Mouse (Mus musculus): ENCODE results near the gene Wdr25. TPM values are rescaled to one million over a fixed set of nuclear protein-coding genes. Genes with fewer than 3 reads are reported as not detected.

Gene Wdr25
- total and polyA plus RNA-seq, 3 experiments, result 8.3 to 12.4 (median 10.8) TPM

DNA sequence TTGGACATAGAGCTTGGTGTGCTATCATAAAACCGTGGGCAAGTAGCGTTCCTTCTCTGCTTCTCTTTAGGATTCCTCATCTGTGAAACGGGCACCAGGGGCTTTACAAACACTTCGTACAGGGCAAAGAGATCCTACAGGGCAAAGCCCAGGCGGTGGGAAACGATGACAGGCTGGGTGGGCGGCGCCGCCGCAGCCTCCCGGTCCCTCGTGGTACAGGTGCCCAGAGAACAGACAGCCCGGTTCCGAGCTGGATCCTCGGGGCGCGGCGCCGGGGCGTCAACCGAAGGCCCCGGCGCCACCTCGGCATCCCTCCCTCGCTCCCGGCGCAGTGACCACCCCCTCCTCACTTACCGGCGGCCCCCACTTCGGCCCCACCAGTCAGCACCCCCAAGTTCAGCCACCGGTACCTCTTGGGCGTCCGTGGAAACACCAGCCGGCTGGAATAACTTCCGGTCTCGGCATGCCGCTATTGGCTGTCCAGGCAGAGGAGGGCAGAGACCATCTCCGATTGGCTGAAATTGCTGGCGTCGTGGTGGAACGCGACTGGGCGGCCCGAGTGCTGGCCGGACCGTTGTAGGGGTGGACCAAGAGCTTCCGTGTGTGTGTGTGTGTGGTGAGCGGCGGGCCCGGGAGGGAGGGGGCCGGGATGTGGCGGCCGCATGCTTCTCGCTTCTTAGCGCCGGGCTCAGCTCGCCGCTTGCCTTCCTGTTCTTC lies 442 bp downstream of the Wdr25 start, which contains the start of gene Wars:
Wars (minus strand) TSS at position 460 of the 717 bp plus-strand sequence.
- TF ChIP-seq POLR2A (IDR thresholded peaks at IDR 0.05; ENCODE audit: low read depth, low read length) (peak; percentile 89), MXI1 (IDR thresholded peaks at IDR 0.05; ENCODE audit: low read depth, low read length) (peak; percentile 93), ELF1 (IDR thresholded peaks at IDR 0.05; ENCODE audit: low read depth, low read length) (peak; percentile 89), PAX5 (IDR thresholded peaks at IDR 0.05; ENCODE audit: low read length) (no peak), KAT2A (IDR thresholded peaks at IDR 0.05; ENCODE audit: insufficient replicate concordance, low read length) (peak; percentile 82; the same call in 1 of the 2 replicates), CHD1 (IDR thresholded peaks at IDR 0.05; ENCODE audit: low read depth, low read length) (no peak), NRF1 (IDR thresholded peaks at IDR 0.05; ENCODE audit: low read depth, low read length) (0 out of 2 replicates have a peak, but pooled peaks have one; percentile 33), ETS1 (conservative IDR thresholded peaks at IDR 0.05; ENCODE audit: low read depth, low read length) (0 out of 2 replicates have a peak, but pooled peaks have one; percentile 6), E2F4 (IDR thresholded peaks at IDR 0.05; ENCODE audit: insufficient replicate concordance, low read depth, low read length) (no peak), POLR2AphosphoS2 (IDR thresholded peaks at IDR 0.05; ENCODE audit: low read depth, low read length) (no peak), JUN (IDR thresholded peaks at IDR 0.05; ENCODE audit: insufficient read depth, low read depth, low read length) (no peak), ZKSCAN1 (IDR thresholded peaks at IDR 0.05; ENCODE audit: borderline replicate concordance, low read depth, low read length) (no peak), MAZ (IDR thresholded peaks at IDR 0.05; ENCODE audit: low read depth, low read length) (peak; percentile 94), SIN3A (IDR thresholded peaks at IDR 0.05; ENCODE audit: low read length) (peak; percentile 92), ZC3H11A (IDR thresholded peaks at IDR 0.05; ENCODE audit: low read depth, low read length) (no peak), CHD2 (IDR thresholded peaks at IDR 0.05; ENCODE audit: low read length) (peak; percentile 90), MEF2A (IDR thresholded peaks at IDR 0.05; ENCODE audit: borderline replicate concordance, low read depth, low read length) (peak; percentile 67; the same call in 1 of the 2 replicates), GABPA (IDR thresholded peaks at IDR 0.05; ENCODE audit: insufficient replicate concordance, low read depth, low read length) (peak; percentile 35; the same call in 1 of the 2 replicates), ZNF384 (IDR thresholded peaks at IDR 0.05; ENCODE audit: low read depth, low read length) (no peak), EP300 (IDR thresholded peaks at IDR 0.05; ENCODE audit: low read length) (no peak), HCFC1 (IDR thresholded peaks at IDR 0.05; ENCODE audit: low read depth, low read length) (peak; percentile 94), SMC3 (IDR thresholded peaks at IDR 0.05; ENCODE audit: low read depth, low read length) (no peak), CTCF (conservative IDR thresholded peaks at IDR 0.05 in 1 of 2, IDR thresholded peaks at IDR 0.05 in 1 of 2; ENCODE audit: low read depth in 2 of 2, low read length in 2 of 2) (no peak), USF2 (conservative IDR thresholded peaks at IDR 0.05; ENCODE audit: low read depth, low read length) (no peak), UBTF (IDR thresholded peaks at IDR 0.05; ENCODE audit: low read depth, low read length) (no peak), MAFK (IDR thresholded peaks at IDR 0.05; ENCODE audit: insufficient replicate concordance, low read length) (no peak), IRF4 (IDR thresholded peaks at IDR 0.05; ENCODE audit: low read depth, low read length) (peak; percentile 75; the same call in 1 of the 2 replicates), TCF12 (IDR thresholded peaks at IDR 0.05; ENCODE audit: low read depth, low read length) (peak; percentile 90), JUND (conservative IDR thresholded peaks at IDR 0.05; ENCODE audit: low read depth, low read length) (no peak), RCOR1 (conservative IDR thresholded peaks at IDR 0.05; ENCODE audit: low read depth, low read length) (no peak), ZMIZ1 (IDR thresholded peaks at IDR 0.05; ENCODE audit: low read depth, low read length) (no peak; the same call in 1 of the 2 replicates), USF1 (IDR thresholded peaks at IDR 0.05; ENCODE audit: low read depth, low read length) (no peak), TBP (conservative IDR thresholded peaks at IDR 0.05; ENCODE audit: low read depth, low read length) (0 out of 2 replicates have a peak, but pooled peaks have one; percentile 11), RAD21 (IDR thresholded peaks at IDR 0.05; ENCODE audit: low read depth, low read length) (no peak), NELFE (IDR thresholded peaks at IDR 0.05; ENCODE audit: low read depth, low read length) (peak; percentile 84), BHLHE40 (IDR thresholded peaks at IDR 0.05; ENCODE audit: low read depth, low read length) (no peak), MYC (IDR thresholded peaks at IDR 0.05; ENCODE audit: low read depth, low read length) (peak; percentile 80), MAX (IDR thresholded peaks at IDR 0.05; ENCODE audit: low read length) (peak; percentile 72)
- Histone ChIP-seq H3K79me2 (replicated peaks; ENCODE audit: control insufficient read depth, extremely low read depth, insufficient read depth, poor library complexity, severe bottlenecking) (peaks cover 33% of the 10 kb centered on the region), H3K27ac (ENCODE audit: insufficient read depth, low read depth) (peak within 1 kb of the TSS; percentile 80), H3K4me1 (ENCODE audit: control insufficient read depth in 1 of 2, insufficient read depth in 2 of 2) (peaks cover 3 to 26% of the 10 kb centered on the region in 2 experiments; a peak in 3 of 4 replicates), H3K27me3 (replicated peaks) (no peaks in the 10 kb centered on the region), H3K4me2 (ENCODE audit: insufficient read depth, low read depth, poor library complexity, severe bottlenecking) (peak within 1 kb of the TSS; percentile 91), H3K9ac (ENCODE audit: insufficient read depth, low read depth) (peak within 1 kb of the TSS; percentile 86), H3K36me3 (replicated peaks in 1 of 2; ENCODE audit: control insufficient read depth in 1 of 2, insufficient read depth in 1 of 2, low read length in 1 of 2) (peaks cover 27 to 53% of the 10 kb centered on the region in 2 experiments), H3K9me3 (replicated peaks; ENCODE audit: low read length) (no peaks in the 10 kb centered on the region), H3K4me3 (replicated peaks in 1 of 3; ENCODE audit: low read depth in 2 of 3, low read length in 2 of 3, poor library complexity in 1 of 3) (peak within 1 kb of the TSS; percentile 92 to 99 (median 93))
- peak; percentile 96 for DNase-seq (ENCODE audit: extremely low read depth)
- dilution Hi-C loops (cut with MboI; ENCODE audit: extremely low pct_ligation_motif_present, extremely low pct_unique_long_range_greater_than_20kb, low sequenced_read_pairs), result no loop called here
- in situ Hi-C loops (cut with MboI; ENCODE audit: low pct_ligation_motif_present, low pct_unique_long_range_greater_than_20kb, low sequenced_read_pairs), result loop anchor here (10.0 kb wide), 2 partner anchors 129 to 1481 kb away; no protein-coding TSS in a partner anchor
